Mouse (Mus musculus): Measurements from ENCODE around the gene Olfr541. TPM values are rescaled to one million over a fixed set of nuclear protein-coding genes. Genes with fewer than 3 reads are reported as not detected.
"Not testable (repeated sequence)": the region's sequence is repeated elsewhere in the genome, so short reads cannot be mapped to it uniquely, and the experiment has no call there.

Gene Olfr541
- not detected in 2 replicates for polyA plus RNA-seq (2015; fragmentation: Nextera tagmentation; extraction: Ambion mirVana)

DNA sequence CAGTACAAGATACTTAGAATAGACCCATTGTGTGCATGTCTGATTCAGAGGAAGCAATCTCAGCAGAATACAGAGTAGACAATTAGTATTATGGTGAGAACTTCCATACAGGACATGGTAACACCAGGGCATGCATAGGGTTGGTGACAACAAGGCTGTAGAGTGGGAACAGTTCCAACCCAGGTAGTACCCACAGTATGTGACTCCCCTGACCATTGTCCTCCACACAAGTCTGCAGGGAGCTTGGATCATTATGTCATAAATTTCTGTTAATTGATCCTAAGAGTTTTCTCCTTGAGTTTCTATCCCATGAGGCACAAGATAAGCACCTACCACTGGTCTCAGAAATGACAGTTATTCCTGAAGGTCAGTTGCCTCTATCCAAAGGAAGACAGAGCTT, at the start of gene Olfr541:
Olfr541 (plus strand) TSS at position 301 of the 400 bp plus-strand sequence.
- no peak for ATAC-seq (ENCODE audit: low read depth)
- Histone ChIP-seq H3K9ac (no peak within 1 kb of the TSS), H3K27me3 (no peaks in the 10 kb centered on the region), H3K4me2 (no peak within 1 kb of the TSS), H3K4me3 (no peak within 1 kb of the TSS), H3K9me3 (no peaks in the 10 kb centered on the region), H3K4me1 (replicated peaks) (no peaks in the 10 kb centered on the region), H3K27ac (replicated peaks) (no peak within 1 kb of the TSS), H3K36me3 (no peaks in the 10 kb centered on the region)

DNA sequence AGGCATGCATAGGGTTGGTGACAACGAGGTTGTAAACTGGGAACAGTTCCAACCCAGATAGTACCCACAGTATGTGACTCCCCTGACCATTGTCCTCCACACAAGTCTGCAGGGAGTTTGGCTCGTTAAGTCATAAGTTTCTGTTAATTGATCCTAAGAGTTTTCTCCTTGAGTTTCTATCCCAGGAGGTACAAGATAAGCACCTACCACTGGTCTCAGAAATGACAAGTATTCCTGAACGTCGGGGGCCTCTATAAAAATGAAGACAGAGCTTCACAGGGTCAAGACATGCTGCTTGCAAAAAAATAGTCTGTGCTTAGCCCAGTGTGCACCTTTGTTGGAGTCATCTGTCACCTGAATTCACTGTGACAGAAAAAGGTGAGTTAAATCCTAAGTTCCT, 37.4 kb upstream of the Olfr541 start, which contains the start of gene Olfr539:
Olfr539 (plus strand) TSS at position 301 of the 400 bp plus-strand sequence.
- no peak within 1 kb of the TSS for H3K9ac ChIP-seq
- H3K4me1 ChIP-seq (replicated peaks): no peaks in the 10 kb centered on the region
- no peak within 1 kb of the TSS for H3K4me2 ChIP-seq
- H3K36me3 ChIP-seq: no peaks in the 10 kb centered on the region
- no peaks in the 10 kb centered on the region for H3K27me3 ChIP-seq
- 76% methylated on average over 4 of the region's 4 CpGs for WGBS
- ATAC-seq (ENCODE audit: low read depth): no peak
- no peak within 1 kb of the TSS for H3K4me3 ChIP-seq
- no peak within 1 kb of the TSS for H3K27ac ChIP-seq (replicated peaks)
- H3K9me3 ChIP-seq: no peaks in the 10 kb centered on the region

DNA sequence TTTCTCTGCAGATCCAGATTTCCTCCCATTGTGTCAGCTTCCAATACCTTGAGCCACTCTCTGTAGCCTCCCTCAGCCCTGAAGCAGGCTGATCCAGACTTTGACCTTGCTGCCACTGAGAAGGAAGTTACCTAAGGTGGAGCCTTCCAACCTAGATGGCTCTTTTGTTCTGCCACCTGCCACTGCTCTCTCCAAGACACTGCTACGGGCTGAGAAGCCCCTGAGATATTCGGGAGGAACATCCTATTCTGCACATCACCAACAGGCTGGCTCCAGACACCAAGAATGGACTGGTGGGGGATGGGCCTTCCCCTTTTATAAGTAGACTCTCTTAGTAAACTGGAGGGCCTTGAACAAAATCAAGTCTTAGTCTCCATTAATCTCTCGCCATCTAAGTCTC, 26.4 kb upstream of the Olfr541 start:
- H3K9me3 ChIP-seq; H3K4me3 ChIP-seq; H3K4me1 ChIP-seq (replicated peaks); H3K9ac ChIP-seq; ATAC-seq (ENCODE audit: low read depth); H3K27ac ChIP-seq (replicated peaks); H3K4me2 ChIP-seq; H3K27me3 ChIP-seq; H3K36me3 ChIP-seq: not testable (repeated sequence)
- 91% methylated on average over 3 of the region's 3 CpGs for WGBS

DNA sequence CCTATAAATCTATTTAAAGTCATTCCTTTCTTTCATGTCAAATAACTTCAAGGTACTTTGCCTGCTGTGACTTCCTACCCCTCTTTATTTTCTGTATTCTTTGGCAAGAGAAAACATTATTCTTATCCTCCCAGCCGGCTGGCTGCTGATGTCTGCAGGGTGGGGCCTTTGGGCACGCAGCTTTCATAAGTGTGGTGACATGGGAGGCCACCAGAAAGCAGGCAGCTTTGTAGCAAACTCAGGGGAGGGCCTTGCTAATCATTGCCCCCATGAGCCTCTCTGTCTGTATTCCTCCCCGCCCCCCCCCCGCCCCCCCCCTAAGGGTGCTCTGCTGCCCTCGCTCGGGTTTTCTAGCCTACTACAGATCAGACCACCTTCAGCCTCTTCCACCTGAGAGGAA, 21.2 kb upstream of the Olfr541 start:
- Histone ChIP-seq H3K4me3 (no peak overlapping the region), H3K9me3 (peaks cover 13% of the 10 kb centered on the region; the same call in 1 of the 2 replicates), H3K9ac (no peak overlapping the region), H3K4me1 (replicated peaks) (no peaks in the 10 kb centered on the region; the same call in 1 of the 2 replicates), H3K27me3 (no peaks in the 10 kb centered on the region), H3K36me3 (no peaks in the 10 kb centered on the region), H3K27ac (replicated peaks) (no peak overlapping the region), H3K4me2 (peak overlapping the region; percentile 38)
- no peak for ATAC-seq (ENCODE audit: low read depth)
- 4% methylated on average over 4 of the region's 6 CpGs for WGBS

DNA sequence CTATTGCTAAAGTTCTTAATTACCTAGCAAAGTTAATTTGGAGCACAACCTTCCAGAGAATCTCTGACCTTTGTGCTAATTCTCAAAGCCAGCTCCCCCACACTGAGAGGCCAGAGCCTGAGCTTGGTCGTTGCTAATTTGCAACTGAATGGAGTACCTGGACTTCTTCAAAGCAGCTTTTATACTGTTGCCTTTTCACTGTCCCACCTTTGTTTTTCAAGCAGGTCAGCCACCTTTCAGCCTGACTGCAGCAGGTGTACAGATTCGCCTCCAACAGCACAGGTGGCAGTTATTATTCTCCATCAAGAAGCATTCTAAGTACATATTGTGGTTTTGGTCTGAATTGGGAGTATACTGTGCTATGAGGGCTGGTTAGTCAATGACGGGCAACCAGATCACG, 17.5 kb upstream of the Olfr541 start:
- not testable (repeated sequence) for H3K4me3 ChIP-seq; H3K27me3 ChIP-seq; ATAC-seq (ENCODE audit: low read depth); H3K4me1 ChIP-seq (replicated peaks); H3K36me3 ChIP-seq; H3K4me2 ChIP-seq; H3K27ac ChIP-seq (replicated peaks); H3K9ac ChIP-seq
- WGBS: 70% methylated on average over 4 of the region's 4 CpGs
- H3K9me3 ChIP-seq: peaks cover 14% of the 10 kb centered on the region; the same call in 1 of the 2 replicates

DNA sequence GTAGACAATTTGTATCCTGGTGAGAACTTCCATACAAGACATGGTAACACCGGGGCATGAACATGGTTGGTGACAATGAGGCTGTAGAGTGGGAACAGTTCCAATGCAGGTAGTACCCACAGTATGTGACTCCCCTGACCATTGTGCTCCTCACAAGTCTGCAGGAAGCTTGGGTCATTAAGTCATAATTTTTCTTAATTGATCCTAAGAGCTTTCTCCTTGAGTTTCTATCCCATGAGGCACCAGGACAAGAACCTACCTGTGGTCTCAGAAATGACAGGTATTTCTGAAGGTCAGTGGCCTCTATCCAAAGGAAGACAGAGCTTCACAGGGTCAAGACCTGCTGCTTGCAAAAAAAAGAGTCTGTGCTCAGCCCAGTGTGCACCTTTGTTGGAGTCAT, 15.4 kb upstream of the Olfr541 start, which contains the start of gene Olfr45:
Olfr45 (plus strand) TSS at position 301 of the 400 bp plus-strand sequence.
- WGBS: 83% methylated on average over 1 of the region's 1 CpGs
- no peak within 1 kb of the TSS for H3K4me3 ChIP-seq
- no peaks in the 10 kb centered on the region for H3K36me3 ChIP-seq
- no peak for ATAC-seq (ENCODE audit: low read depth)
- no peak within 1 kb of the TSS for H3K4me2 ChIP-seq
- H3K27me3 ChIP-seq: no peaks in the 10 kb centered on the region
- peaks cover 14% of the 10 kb centered on the region; the same call in 1 of the 2 replicates for H3K9me3 ChIP-seq
- no peak within 1 kb of the TSS for H3K9ac ChIP-seq
- H3K27ac ChIP-seq (replicated peaks): no peak within 1 kb of the TSS
- H3K4me1 ChIP-seq (replicated peaks): no peaks in the 10 kb centered on the region

DNA sequence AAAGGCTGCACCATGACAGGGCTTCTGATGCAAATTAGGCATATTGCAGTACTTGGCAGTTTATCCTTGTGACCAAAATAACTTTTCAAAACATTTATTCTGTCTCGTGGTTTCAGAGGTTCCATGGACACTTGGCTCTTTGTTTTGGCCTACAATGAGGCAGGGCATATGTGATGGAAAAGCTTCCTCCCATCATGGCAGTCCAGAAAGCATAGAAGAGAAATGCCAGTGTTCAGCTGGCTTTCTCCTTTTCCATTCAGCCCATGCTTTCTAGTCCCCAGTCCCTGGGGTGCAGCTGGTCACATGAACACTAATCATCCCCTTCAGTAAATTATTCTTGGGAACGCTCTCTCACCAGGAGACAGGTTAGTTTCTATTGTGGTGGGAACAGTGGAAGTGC, 9.3 kb downstream of the Olfr541 start:
- ATAC-seq (ENCODE audit: low read depth): no peak
- WGBS: 20% methylated on average over 2 of the region's 2 CpGs
- no peaks in the 10 kb centered on the region for H3K27me3 ChIP-seq
- H3K4me3 ChIP-seq: no peak overlapping the region
- no peaks in the 10 kb centered on the region for H3K9me3 ChIP-seq
- H3K9ac ChIP-seq: no peak overlapping the region
- 0 out of 2 replicates have a peak, but pooled peaks cover 3% of the 10 kb centered on the region for H3K4me1 ChIP-seq (replicated peaks)
- no peaks in the 10 kb centered on the region for H3K36me3 ChIP-seq
- H3K27ac ChIP-seq (replicated peaks): no peak overlapping the region
- H3K4me2 ChIP-seq: no peak overlapping the region

DNA sequence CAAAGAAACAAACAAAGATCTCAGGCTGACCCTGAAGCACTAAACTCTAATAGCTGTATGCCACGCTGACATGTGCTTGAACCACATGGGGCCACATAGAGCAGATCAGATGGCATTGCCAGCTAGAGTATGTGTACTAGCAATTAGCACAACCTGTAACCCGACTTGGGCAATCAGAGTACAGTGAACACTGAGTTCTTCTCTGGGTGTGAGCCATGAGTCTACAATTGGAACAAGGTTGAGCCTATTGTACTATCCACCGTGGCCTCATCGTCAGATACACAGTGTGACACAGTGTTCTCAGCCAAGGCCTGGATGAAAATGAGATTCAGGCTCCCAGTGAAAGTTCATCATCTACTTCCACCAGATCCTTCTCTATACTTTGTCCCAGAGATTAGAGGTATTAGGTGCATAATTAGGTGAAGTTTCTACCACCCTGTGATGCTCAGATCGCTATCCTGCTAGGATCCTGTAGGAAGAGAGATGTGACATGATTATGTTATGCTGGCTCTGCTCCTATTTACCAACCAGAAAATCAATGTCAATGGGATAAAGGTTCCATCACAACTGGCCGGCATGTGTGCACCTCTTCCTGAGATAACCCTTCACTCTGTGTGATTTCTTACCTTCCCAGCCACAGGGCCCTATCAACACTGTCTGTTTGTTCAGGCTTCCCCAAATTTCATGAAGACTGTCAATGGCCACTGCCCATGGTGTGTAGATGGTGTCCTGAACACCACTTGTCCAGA, 10.6 kb downstream of the Olfr541 start:
- Histone ChIP-seq H3K36me3 (no peaks in the 10 kb centered on the region), H3K4me1 (replicated peaks) (0 out of 2 replicates have a peak, but pooled peaks cover 3% of the 10 kb centered on the region), H3K9me3 (no peaks in the 10 kb centered on the region), H3K9ac (no peak overlapping the region), H3K27ac (replicated peaks) (no peak overlapping the region), H3K4me2 (no peak overlapping the region), H3K4me3 (no peak overlapping the region), H3K27me3 (no peaks in the 10 kb centered on the region)
- 85% methylated on average over 6 of the region's 6 CpGs for WGBS
- ATAC-seq (ENCODE audit: low read depth): no peak

DNA sequence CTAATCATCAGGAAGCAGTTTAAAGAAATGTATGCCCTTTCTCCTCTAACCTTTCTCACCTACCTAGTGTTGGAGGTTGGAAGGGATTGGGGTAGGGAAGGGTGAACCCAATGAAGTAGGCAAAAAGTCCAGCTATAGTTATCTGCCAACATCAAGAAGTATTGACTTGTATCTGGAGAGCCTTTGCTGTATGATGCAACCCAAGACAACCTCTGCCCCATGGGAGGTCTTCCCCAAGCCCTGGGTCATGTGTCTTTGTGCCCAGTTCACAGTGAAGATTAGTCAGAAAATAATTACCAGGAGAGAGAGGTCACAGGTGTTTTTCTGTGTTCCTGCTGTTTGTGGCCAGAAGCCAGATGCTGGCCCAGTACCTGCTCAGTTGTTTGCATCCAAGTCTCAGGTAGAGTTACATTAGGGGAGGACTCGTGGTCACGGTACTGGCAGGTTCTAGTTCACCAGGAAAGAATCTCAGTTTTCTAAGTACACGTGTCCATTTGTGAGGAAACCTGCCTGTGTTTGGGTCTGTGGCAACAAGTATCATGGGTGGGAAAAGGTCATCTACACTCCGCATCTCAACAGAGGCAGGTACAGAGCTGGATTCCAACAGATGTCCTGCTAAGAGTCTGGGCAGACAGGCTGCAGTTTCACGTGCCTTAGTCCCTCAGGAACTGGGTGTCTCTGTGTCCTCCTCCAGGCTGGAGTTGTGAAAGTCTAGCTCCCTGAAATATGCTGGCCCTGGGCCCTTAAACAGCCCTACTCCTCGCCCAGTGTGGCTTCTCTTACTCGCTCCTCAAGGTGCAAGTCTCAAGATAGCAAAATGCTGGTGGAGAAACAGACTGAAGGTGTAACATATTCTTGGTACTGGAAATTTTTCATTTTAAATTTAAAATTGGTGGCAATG, 20.3 kb downstream of the Olfr541 start:
- Histone ChIP-seq H3K9me3 (no peaks in the 10 kb centered on the region), H3K9ac (no peak overlapping the region), H3K27ac (replicated peaks) (no peak overlapping the region), H3K4me3 (no peak overlapping the region), H3K4me1 (replicated peaks) (no peaks in the 10 kb centered on the region), H3K27me3 (no peaks in the 10 kb centered on the region), H3K4me2 (no peak overlapping the region), H3K36me3 (no peaks in the 10 kb centered on the region)
- ATAC-seq (ENCODE audit: low read depth): no peak
- WGBS: 79% methylated on average over 7 of the region's 7 CpGs

DNA sequence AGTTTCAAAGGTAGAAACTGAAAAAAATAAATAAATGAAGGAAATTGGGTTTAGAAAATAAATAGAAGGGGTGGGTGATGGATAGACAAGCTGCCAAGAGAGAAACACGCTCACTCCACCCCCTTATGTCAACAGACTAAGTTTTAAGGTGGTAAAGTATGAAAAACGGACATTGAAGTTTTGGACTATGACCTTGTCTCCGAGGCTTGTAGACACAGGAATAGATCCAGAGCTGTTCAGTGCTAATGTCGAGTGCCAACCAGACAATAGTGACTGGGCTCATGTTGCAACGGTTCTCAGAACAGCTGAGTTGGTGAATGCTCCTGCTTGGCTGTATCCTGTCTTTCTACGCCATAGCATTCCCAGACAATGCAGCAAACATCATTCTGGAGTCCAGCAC, 24.0 kb downstream of the Olfr541 start:
- WGBS: 85% methylated on average over 6 of the region's 6 CpGs
- no peak for ATAC-seq (ENCODE audit: low read depth)

DNA sequence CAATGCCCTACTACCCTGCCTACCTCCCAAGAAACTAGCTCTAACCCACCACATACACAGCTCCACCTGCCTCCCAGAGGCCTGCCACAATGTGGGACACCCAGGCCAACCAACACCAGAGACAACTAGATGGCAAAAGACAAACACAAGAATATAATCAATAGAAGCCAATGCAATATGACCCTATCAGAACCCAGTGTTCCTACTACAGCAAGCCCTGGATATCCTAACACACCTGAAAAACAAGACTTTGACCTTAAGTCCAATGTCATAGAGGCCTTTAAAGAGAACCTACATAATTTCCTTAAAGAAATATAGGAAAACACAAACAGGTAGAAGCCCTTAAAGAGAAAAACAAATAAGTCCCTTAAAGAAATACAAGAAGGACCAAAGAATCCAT, 28.5 kb downstream of the Olfr541 start:
- no peak for ATAC-seq (ENCODE audit: low read depth)
- no peaks in the 10 kb centered on the region for H3K36me3 ChIP-seq
- no peak overlapping the region for H3K4me2 ChIP-seq
- no peak overlapping the region for H3K27ac ChIP-seq (replicated peaks)
- no peaks in the 10 kb centered on the region for H3K27me3 ChIP-seq
- H3K9ac ChIP-seq: no peak overlapping the region
- no peaks in the 10 kb centered on the region for H3K4me1 ChIP-seq (replicated peaks)
- peaks cover 9% of the 10 kb centered on the region; the same call in 1 of the 2 replicates for H3K9me3 ChIP-seq
- H3K4me3 ChIP-seq: no peak overlapping the region

More for the DNA sequence above, 24.0 kb downstream of the Olfr541 start:
- no peak overlapping the region for H3K4me2 ChIP-seq
- no peak overlapping the region for H3K9ac ChIP-seq
- no peaks in the 10 kb centered on the region for H3K27me3 ChIP-seq
- no peaks in the 10 kb centered on the region for H3K36me3 ChIP-seq
- H3K9me3 ChIP-seq: no peaks in the 10 kb centered on the region
- H3K4me3 ChIP-seq: no peak overlapping the region
- H3K27ac ChIP-seq (replicated peaks): no peak overlapping the region
- H3K4me1 ChIP-seq (replicated peaks): no peaks in the 10 kb centered on the region

DNA sequence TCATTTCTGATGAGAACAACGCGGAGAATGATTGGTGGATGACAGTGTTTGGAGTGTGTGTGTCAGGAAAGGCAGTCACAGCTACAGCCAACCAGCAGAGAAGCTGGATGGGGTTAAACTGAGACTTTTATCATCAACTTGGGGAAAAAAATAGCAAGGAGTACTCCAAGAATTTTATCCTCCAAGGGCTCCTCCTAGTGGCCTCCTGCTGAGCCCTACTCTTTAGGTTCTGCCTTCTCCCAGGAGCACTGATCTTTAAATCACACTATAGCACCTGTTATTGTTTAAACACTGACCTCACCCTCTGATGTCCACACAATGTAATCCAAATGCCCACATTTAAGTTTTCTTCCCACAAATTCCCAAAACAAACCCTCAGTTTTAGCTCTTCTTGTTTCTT, 36.1 kb downstream of the Olfr541 start:
- ATAC-seq (ENCODE audit: low read depth): no peak
- no peak overlapping the region for H3K4me2 ChIP-seq
- no peaks in the 10 kb centered on the region for H3K4me1 ChIP-seq (replicated peaks)
- no peaks in the 10 kb centered on the region for H3K27me3 ChIP-seq
- no peak overlapping the region for H3K4me3 ChIP-seq
- no peaks in the 10 kb centered on the region for H3K9me3 ChIP-seq
- H3K9ac ChIP-seq: no peak overlapping the region
- WGBS: 76% methylated on average over 2 of the region's 2 CpGs
- no peak overlapping the region for H3K27ac ChIP-seq (replicated peaks)
- no peaks in the 10 kb centered on the region for H3K36me3 ChIP-seq

Data from neural tube, embryonic 13.5 days (tissue).